Mouse (Mus musculus) ES-CJ7 (cell line): ENCODE results near the gene Fam205a4.
"Not testable (repeated sequence)": the region's sequence is repeated elsewhere in the genome, so short reads cannot be mapped to it uniquely, and the experiment has no call there.

Source experiments
- DNase-seq: peaks from one replicate; pipeline ENCODE4 v3.0.0; 2011; ENCODE audit warnings: low read depth, low spot score

The Fam205a4 gene

GRCm38 (mm10) chr4:41965758-41966157, at the start of gene Fam205a4:
Fam205a4 (plus strand) TSS chr4:41966058.
- not testable (repeated sequence) for DNase-seq

DNA sequence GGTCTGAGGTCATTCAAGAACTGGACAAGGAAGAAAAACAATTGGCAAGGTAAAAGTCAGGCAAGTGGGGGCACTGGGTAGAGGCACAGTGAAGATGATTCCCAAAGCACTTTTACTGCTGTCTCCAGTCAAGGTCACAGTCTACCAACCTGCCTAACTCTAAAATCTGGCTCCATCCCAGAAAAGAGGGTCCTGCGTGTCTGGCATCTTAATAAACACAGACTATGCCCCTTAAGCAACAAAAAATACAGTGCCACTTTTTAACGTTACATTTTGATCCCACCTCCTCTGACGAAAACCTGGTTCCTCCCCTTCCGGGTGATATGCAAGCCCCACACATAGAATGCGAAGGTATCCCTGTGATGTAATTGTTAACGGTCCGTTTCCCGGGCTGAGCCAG, 24.6 kb upstream of the Fam205a4 start, which contains the start of gene Gm20878:
Gm20878 (plus strand) TSS at position 301 of the 400 bp plus-strand sequence.
- not testable (repeated sequence) for DNase-seq
